Mouse (Mus musculus) MEL (cell line): ENCODE measurements around the gene Zfand3. TPM values are rescaled to one million over a fixed set of nuclear protein-coding genes. Genes with fewer than 3 reads are reported as not detected.

Experiments used
- DNase-seq: peaks from one replicate; pipeline ENCODE4 v3.0.0; 2011; ENCODE audit warnings: low read depth, low spot score
- H3K27ac ChIP-seq: 2 replicates; pipeline ENCODE4 v1.5.1; 2012; ENCODE audit warnings: low read depth, mild to moderate bottlenecking, control low read depth, low read length, moderate library complexity; ENCODE audit not compliant: control insufficient read depth
- H3K27me3 ChIP-seq, 2 experiments: fragments of 150-350 bp in 1 of 2; sonication (generic) in 1 of 2; 2 replicates each; pipeline ENCODE4 v1.6.1; 2012; ENCODE audit warnings: low read length in 2 of 2, mild to moderate bottlenecking in 2 of 2, improper control_type of control experiment in 1 of 2, moderate library complexity in 1 of 2; ENCODE audit not compliant: insufficient read depth in 2 of 2, control insufficient read depth in 1 of 2
- H3K36me3 ChIP-seq, 2 experiments: 2 replicates each; pipeline ENCODE4 v1.6.1; 2012 to 2014; ENCODE audit warnings: low read length in 2 of 2, improper control_type of control experiment in 1 of 2, inconsistent platforms in 1 of 2, mild to moderate bottlenecking in 1 of 2; ENCODE audit not compliant: insufficient read depth in 2 of 2, control insufficient read depth in 1 of 2
- H3K4me1 ChIP-seq, 2 experiments: fragments of 150-350 bp in 1 of 2; sonication (generic) in 1 of 2; 2 replicates each; pipeline ENCODE4 v1.6.1; 2012; ENCODE audit warnings: low read length in 2 of 2, improper control_type of control experiment in 1 of 2, mild to moderate bottlenecking in 1 of 2; ENCODE audit not compliant: insufficient read depth in 2 of 2, control insufficient read depth in 1 of 2
- H3K4me3 ChIP-seq, 2 experiments: fragments of 150-350 bp in 1 of 2; sonication (generic) in 1 of 2; 2 replicates each; pipeline ENCODE4 v1.5.1; 2012; ENCODE audit warnings: low read depth in 2 of 2, low read length in 2 of 2, mild to moderate bottlenecking in 2 of 2, moderate library complexity in 2 of 2, control low read depth in 1 of 2, improper control_type of control experiment in 1 of 2; ENCODE audit not compliant: control insufficient read depth in 1 of 2, insufficient read depth in 1 of 2
- H3K79me2 ChIP-seq: 2 replicates; pipeline ENCODE4 v1.6.1; 2012; ENCODE audit warnings: mild to moderate bottlenecking, low read length, moderate library complexity; ENCODE audit not compliant: control insufficient read depth, poor library complexity, insufficient read depth
- H3K9ac ChIP-seq: 2 replicates; pipeline ENCODE4 v1.6.1; 2012; ENCODE audit warnings: low read depth, mild to moderate bottlenecking, control low read depth, low read length, moderate library complexity; ENCODE audit not compliant: control insufficient read depth, poor library complexity, severe bottlenecking
- H3K9me3 ChIP-seq: fragments of 150-350 bp; sonication (generic); replicated peaks from 2 replicates; pipeline ENCODE4 v1.6.1; 2012; ENCODE audit warnings: mild to moderate bottlenecking, low read length, improper control_type of control experiment, moderate library complexity; ENCODE audit not compliant: insufficient read depth
- CHD2 ChIP-seq: IDR thresholded peaks from 2 replicates; pipeline ENCODE4 v1.6.1; 2011; ENCODE audit warnings: low read length, improper control_type of control experiment
- CTCF ChIP-seq, 3 experiments: IDR thresholded peaks in 2 of 3; conservative IDR thresholded peaks in 1 of 3; 2 replicates each; pipeline ENCODE4 v1.5.1; 2011 to 2012; ENCODE audit warnings: low read length in 3 of 3, low read depth in 2 of 3, mild to moderate bottlenecking in 2 of 3, improper control_type of control experiment in 1 of 3, inconsistent platforms in 1 of 3, mixed read lengths in 1 of 3, moderate library complexity in 1 of 3; ENCODE audit not compliant: control insufficient read depth in 1 of 3, insufficient read depth in 1 of 3, poor library complexity in 1 of 3, severe bottlenecking in 1 of 3
- E2F4 ChIP-seq: IDR thresholded peaks from 2 replicates; pipeline ENCODE4 v1.6.1; 2011; ENCODE audit warnings: low read depth, low read length, improper control_type of control experiment, borderline replicate concordance
- JUND ChIP-seq: IDR thresholded peaks from 2 replicates; pipeline ENCODE4 v1.6.1; 2011; ENCODE audit warnings: low read depth, mild to moderate bottlenecking, improper control_type of control experiment, low read length
- MAFK ChIP-seq: IDR thresholded peaks from 2 replicates; pipeline ENCODE4 v1.6.1; 2011; ENCODE audit warnings: low read depth, mild to moderate bottlenecking, low read length, improper control_type of control experiment, borderline replicate concordance
- MAZ ChIP-seq: IDR thresholded peaks from 2 replicates; pipeline ENCODE4 v1.6.1; 2012; ENCODE audit warnings: low read depth, mild to moderate bottlenecking, inconsistent platforms, low read length, improper control_type of control experiment
- POLR2A ChIP-seq, 2 experiments: IDR thresholded peaks; 2 replicates each; pipeline ENCODE4 v1.6.1; 2011 to 2012; ENCODE audit warnings: low read length in 2 of 2, mild to moderate bottlenecking in 2 of 2, control low read depth in 1 of 2, improper control_type of control experiment in 1 of 2, low read depth in 1 of 2, moderate library complexity in 1 of 2; ENCODE audit not compliant: control insufficient read depth in 1 of 2, insufficient read depth in 1 of 2, poor library complexity in 1 of 2
- RAD21 ChIP-seq: IDR thresholded peaks from 2 replicates; pipeline ENCODE4 v1.6.1; 2011; ENCODE audit warnings: mild to moderate bottlenecking, low read depth, low read length, improper control_type of control experiment
- RCOR1 ChIP-seq: IDR thresholded peaks from 2 replicates; pipeline ENCODE4 v1.6.1; 2012; ENCODE audit warnings: low read depth, mild to moderate bottlenecking, inconsistent platforms, low read length, improper control_type of control experiment
- SMC3 ChIP-seq: IDR thresholded peaks from 2 replicates; pipeline ENCODE4 v1.6.1; 2011; ENCODE audit warnings: low read depth, low read length, improper control_type of control experiment
- TCF12 ChIP-seq: IDR thresholded peaks from 2 replicates; pipeline ENCODE4 v1.6.1; 2014; ENCODE audit warnings: low read depth, mild to moderate bottlenecking, inconsistent platforms, low read length, improper control_type of control experiment, moderate library complexity
- UBTF ChIP-seq: IDR thresholded peaks from 2 replicates; pipeline ENCODE4 v1.6.1; 2012; ENCODE audit warnings: low read depth, mild to moderate bottlenecking, inconsistent platforms, low read length, improper control_type of control experiment, moderate library complexity, borderline replicate concordance; ENCODE audit not compliant: insufficient read depth
- USF1 ChIP-seq: IDR thresholded peaks from 2 replicates; pipeline ENCODE4 v1.6.1; 2014; ENCODE audit warnings: low read depth, mild to moderate bottlenecking, inconsistent platforms, low read length, improper control_type of control experiment, moderate library complexity
- USF2 ChIP-seq, 2 experiments: IDR thresholded peaks; 2 replicates each; pipeline ENCODE4 v1.6.1; 2011 to 2012; ENCODE audit warnings: improper control_type of control experiment in 2 of 2, low read length in 2 of 2, borderline replicate concordance in 1 of 2, inconsistent platforms in 1 of 2, low read depth in 1 of 2, mild to moderate bottlenecking in 1 of 2; ENCODE audit not compliant: insufficient read depth in 1 of 2
- ZC3H11A ChIP-seq: IDR thresholded peaks from 2 replicates; pipeline ENCODE4 v1.6.1; 2012; ENCODE audit warnings: low read depth, mild to moderate bottlenecking, inconsistent platforms, low read length, improper control_type of control experiment
- ZKSCAN1 ChIP-seq: IDR thresholded peaks from 2 replicates; pipeline ENCODE4 v1.6.1; 2012; ENCODE audit warnings: low read depth, mild to moderate bottlenecking, inconsistent platforms, low read length, improper control_type of control experiment, moderate library complexity
- polyA plus RNA-seq, 2 experiments: library from polyadenylated mRNA; stranded (reverse) in 1 of 2; unstranded in 1 of 2; fragments of >175 nt in 1 of 2; fragments of >200 nt in 1 of 2; gene quantifications; 2 replicates each; pipeline versions ENCODE4 v1.2.1 to v1.2.4; 2012; ENCODE audit warnings: low replicate concordance in 2 of 2, low read depth in 1 of 2; ENCODE audit not compliant: insufficient read length in 2 of 2, insufficient read depth in 1 of 2, missing spikeins in 1 of 2
- total RNA-seq: library from RNA; depleted of rRNA; stranded (reverse); fragments of 300-350 nt; gene quantifications from 2 replicates; pipeline ENCODE4 v1.2.3, GENCODE M21; 2012

The Zfand3 gene
- total and polyA plus RNA-seq, 3 experiments = 28.3 to 48.8 TPM; not detected in 1

DNA sequence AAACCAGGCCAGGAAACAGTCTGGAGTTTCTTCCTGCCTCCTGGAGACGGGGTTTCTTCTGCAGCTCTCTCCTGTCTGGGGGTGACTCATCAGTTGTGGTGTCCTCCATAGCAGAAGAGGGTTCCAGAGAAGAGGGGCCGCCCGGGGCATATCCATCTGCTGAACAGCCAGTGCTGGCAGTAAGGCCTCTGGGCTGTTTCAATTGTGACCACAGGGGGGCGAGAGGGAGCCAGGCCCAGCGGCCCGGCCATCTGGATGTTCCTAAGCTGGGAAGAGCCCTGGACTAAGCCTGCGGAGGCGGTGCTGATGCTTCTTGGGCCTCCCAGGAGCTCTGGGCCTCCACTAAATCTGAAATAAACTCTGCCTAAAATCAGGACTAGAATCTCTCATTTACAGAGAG is 28.8 kb upstream of the Zfand3 start:
- Histone ChIP-seq H3K79me2 (no peaks in the 10 kb centered on the region), H3K4me1 (peaks cover 5 to 21% of the 10 kb centered on the region in 2 experiments), H3K36me3 (peaks cover 0 to 12% of the 10 kb centered on the region in 2 experiments; a peak in 2 of 4 replicates), H3K27me3 (no peaks in the 10 kb centered on the region), H3K9ac (no peak overlapping the region), H3K9me3 (no peaks in the 10 kb centered on the region), H3K27ac (no peak overlapping the region), H3K4me3 (no peak overlapping the region)
- TF ChIP-seq SMC3 (peak; percentile 93), POLR2A (IDR thresholded peaks at IDR 0.05; ENCODE audit: control insufficient read depth in 1 of 2, insufficient read depth in 1 of 2, low read depth in 1 of 2, low read length in 2 of 2, poor library complexity in 1 of 2) (0 out of 4 replicates have a peak, but pooled peaks of 1 of the 2 experiments have one; percentile 22), MAZ (no peak), CTCF (IDR thresholded peaks at IDR 0.05 in 2 of 3, conservative IDR thresholded peaks at IDR 0.05 in 1 of 3; ENCODE audit: control insufficient read depth in 1 of 3, insufficient read depth in 1 of 3, low read depth in 2 of 3, low read length in 3 of 3, poor library complexity in 1 of 3, severe bottlenecking in 1 of 3) (peak; percentile 74 to 92 (median 79)), RAD21 (peak; percentile 83), ZC3H11A (peak; percentile 93)
- DNase-seq = peak; percentile 81

- no peak for TF ChIP-seq CHD2
- TF ChIP-seq TCF12 = no peak
- no peak for TF ChIP-seq RCOR1
- TF ChIP-seq USF1 = no peak
- no peak for TF ChIP-seq UBTF
- no peak for TF ChIP-seq USF2 (IDR thresholded peaks at IDR 0.05; ENCODE audit: borderline replicate concordance in 1 of 2, insufficient read depth in 1 of 2, low read depth in 1 of 2, low read length in 2 of 2)
- no peak for TF ChIP-seq E2F4
- no peak for TF ChIP-seq MAZ
- no peak for TF ChIP-seq ZKSCAN1
- TF ChIP-seq JUND = no peak
- no peak for TF ChIP-seq MAFK
- Histone ChIP-seq H3K4me1 (peaks cover 5 to 21% of the 10 kb centered on the region in 2 experiments), H3K4me3 (no peak overlapping the region), H3K36me3 (peaks cover 0 to 12% of the 10 kb centered on the region in 2 experiments; a peak in 2 of 4 replicates), H3K9me3 (no peaks in the 10 kb centered on the region), H3K79me2 (no peaks in the 10 kb centered on the region), H3K9ac (no peak overlapping the region), H3K27me3 (no peaks in the 10 kb centered on the region), H3K27ac (no peak overlapping the region)
- DNase-seq = no peak
Measured at GRCm38 (mm10) chr17:29979020-29979419, 25.5 kb upstream of the Zfand3 start.
